Mouse (Mus musculus): Measurements from ENCODE around the gene Lpcat2. TPM values are rescaled to one million over a fixed set of nuclear protein-coding genes. Genes with fewer than 3 reads are reported as not detected.

Lpcat2 gene
- polyA plus RNA-seq, 1 experiment: 14.2 TPM

GRCm38 (mm10) chr8:92895053-92895452, 39.9 kb downstream of the Lpcat2 start:
- Histone ChIP-seq H3K4me3 (ENCODE audit: control insufficient read depth, insufficient read depth, low read length) (no peak overlapping the region), H3K27me3 (ENCODE audit: control insufficient read depth, insufficient read depth, low read length) (no peaks in the 10 kb centered on the region), H3K4me1 (replicated peaks; ENCODE audit: control insufficient read depth, insufficient read depth, low read length) (no peaks in the 10 kb centered on the region), H3K27ac (ENCODE audit: control insufficient read depth, insufficient read depth, low read length) (no peak overlapping the region), H3K36me3 (ENCODE audit: control insufficient read depth, insufficient read depth, low read length) (no peaks in the 10 kb centered on the region)
- 93% methylated on average over 7 of the region's 7 CpGs for WGBS
- no peak for DNase-seq
- TF ChIP-seq POLR2A (IDR thresholded peaks at IDR 0.05; ENCODE audit: control insufficient read depth, extremely low read depth, insufficient read depth, low read length, poor library complexity) (no peak), CTCF (IDR thresholded peaks at IDR 0.05; ENCODE audit: borderline replicate concordance, control insufficient read depth, extremely low read depth, insufficient read depth, low read length, poor library complexity) (no peak)

- 95% methylated on average over 1 of the region's 1 CpGs for WGBS
- Histone ChIP-seq H3K4me1 (replicated peaks; ENCODE audit: control insufficient read depth, insufficient read depth, low read length) (no peaks in the 10 kb centered on the region), H3K27ac (ENCODE audit: control insufficient read depth, insufficient read depth, low read length) (no peak overlapping the region), H3K36me3 (ENCODE audit: control insufficient read depth, insufficient read depth, low read length) (no peaks in the 10 kb centered on the region), H3K4me3 (ENCODE audit: control insufficient read depth, insufficient read depth, low read length) (no peak overlapping the region), H3K27me3 (ENCODE audit: control insufficient read depth, insufficient read depth, low read length) (no peaks in the 10 kb centered on the region)
- no peak for DNase-seq
- TF ChIP-seq CTCF (IDR thresholded peaks at IDR 0.05; ENCODE audit: borderline replicate concordance, control insufficient read depth, extremely low read depth, insufficient read depth, low read length, poor library complexity): no peak
- no peak for TF ChIP-seq POLR2A (IDR thresholded peaks at IDR 0.05; ENCODE audit: control insufficient read depth, extremely low read depth, insufficient read depth, low read length, poor library complexity)
Measured at GRCm38 (mm10) chr8:92896056-92896455, 40.9 kb downstream of the Lpcat2 start.

GRCm38 (mm10) chr8:92896611-92897010, 41.5 kb downstream of the Lpcat2 start:
- H3K4me3 ChIP-seq (ENCODE audit: control insufficient read depth, insufficient read depth, low read length): no peak overlapping the region
- WGBS: 89% methylated on average over 5 of the region's 5 CpGs
- H3K27ac ChIP-seq (ENCODE audit: control insufficient read depth, insufficient read depth, low read length): no peak overlapping the region
- H3K36me3 ChIP-seq (ENCODE audit: control insufficient read depth, insufficient read depth, low read length): no peaks in the 10 kb centered on the region
- H3K27me3 ChIP-seq (ENCODE audit: control insufficient read depth, insufficient read depth, low read length): no peaks in the 10 kb centered on the region
- DNase-seq: no peak
- no peaks in the 10 kb centered on the region for H3K4me1 ChIP-seq (replicated peaks; ENCODE audit: control insufficient read depth, insufficient read depth, low read length)
- TF ChIP-seq CTCF (IDR thresholded peaks at IDR 0.05; ENCODE audit: borderline replicate concordance, control insufficient read depth, extremely low read depth, insufficient read depth, low read length, poor library complexity) (no peak), POLR2A (IDR thresholded peaks at IDR 0.05; ENCODE audit: control insufficient read depth, extremely low read depth, insufficient read depth, low read length, poor library complexity) (no peak)

GRCm38 (mm10) chr8:92897794-92898193, 42.7 kb downstream of the Lpcat2 start:
- TF ChIP-seq CTCF (IDR thresholded peaks at IDR 0.05; ENCODE audit: borderline replicate concordance, control insufficient read depth, extremely low read depth, insufficient read depth, low read length, poor library complexity) (no peak), POLR2A (IDR thresholded peaks at IDR 0.05; ENCODE audit: control insufficient read depth, extremely low read depth, insufficient read depth, low read length, poor library complexity) (no peak)
- WGBS: 38% methylated on average over 4 of the region's 4 CpGs
- no peak overlapping the region for H3K27ac ChIP-seq (ENCODE audit: control insufficient read depth, insufficient read depth, low read length)
- no peaks in the 10 kb centered on the region for H3K4me1 ChIP-seq (replicated peaks; ENCODE audit: control insufficient read depth, insufficient read depth, low read length)
- no peaks in the 10 kb centered on the region for H3K36me3 ChIP-seq (ENCODE audit: control insufficient read depth, insufficient read depth, low read length)
- H3K4me3 ChIP-seq (ENCODE audit: control insufficient read depth, insufficient read depth, low read length): no peak overlapping the region
- no peaks in the 10 kb centered on the region for H3K27me3 ChIP-seq (ENCODE audit: control insufficient read depth, insufficient read depth, low read length)
- DNase-seq: no peak

GRCm38 (mm10) chr8:92899590-92899989, 44.5 kb downstream of the Lpcat2 start:
- H3K4me1 ChIP-seq (replicated peaks; ENCODE audit: control insufficient read depth, insufficient read depth, low read length): no peaks in the 10 kb centered on the region
- no peak overlapping the region for H3K4me3 ChIP-seq (ENCODE audit: control insufficient read depth, insufficient read depth, low read length)
- no peaks in the 10 kb centered on the region for H3K36me3 ChIP-seq (ENCODE audit: control insufficient read depth, insufficient read depth, low read length)
- TF ChIP-seq CTCF (IDR thresholded peaks at IDR 0.05; ENCODE audit: borderline replicate concordance, control insufficient read depth, extremely low read depth, insufficient read depth, low read length, poor library complexity) (no peak), POLR2A (IDR thresholded peaks at IDR 0.05; ENCODE audit: control insufficient read depth, extremely low read depth, insufficient read depth, low read length, poor library complexity) (no peak)
- 93% methylated on average over 9 of the region's 9 CpGs for WGBS
- DNase-seq: no peak
- H3K27ac ChIP-seq (ENCODE audit: control insufficient read depth, insufficient read depth, low read length): no peak overlapping the region
- H3K27me3 ChIP-seq (ENCODE audit: control insufficient read depth, insufficient read depth, low read length): no peaks in the 10 kb centered on the region

GRCm38 (mm10) chr8:92901107-92901506, 46.0 kb downstream of the Lpcat2 start, which contains the start of gene Capns2:
Gene Capns2, plus strand, starts transcription at chr8:92901407.
- TF ChIP-seq CTCF (IDR thresholded peaks at IDR 0.05; ENCODE audit: borderline replicate concordance, control insufficient read depth, extremely low read depth, insufficient read depth, low read length, poor library complexity) (no peak), POLR2A (IDR thresholded peaks at IDR 0.05; ENCODE audit: control insufficient read depth, extremely low read depth, insufficient read depth, low read length, poor library complexity) (no peak)
- DNase-seq: no peak
- no peak within 1 kb of the TSS for H3K4me3 ChIP-seq (ENCODE audit: control insufficient read depth, insufficient read depth, low read length)
- H3K36me3 ChIP-seq (ENCODE audit: control insufficient read depth, insufficient read depth, low read length): no peaks in the 10 kb centered on the region
- 96% methylated on average over 5 of the region's 5 CpGs for WGBS
- no peak within 1 kb of the TSS for H3K27ac ChIP-seq (ENCODE audit: control insufficient read depth, insufficient read depth, low read length)
- no peaks in the 10 kb centered on the region for H3K4me1 ChIP-seq (replicated peaks; ENCODE audit: control insufficient read depth, insufficient read depth, low read length)
- H3K27me3 ChIP-seq (ENCODE audit: control insufficient read depth, insufficient read depth, low read length): no peaks in the 10 kb centered on the region

GRCm38 (mm10) chr8:92902981-92903380, 47.8 kb downstream of the Lpcat2 start:
- Histone ChIP-seq H3K36me3 (ENCODE audit: control insufficient read depth, insufficient read depth, low read length) (no peaks in the 10 kb centered on the region), H3K4me3 (ENCODE audit: control insufficient read depth, insufficient read depth, low read length) (no peak overlapping the region), H3K27ac (ENCODE audit: control insufficient read depth, insufficient read depth, low read length) (no peak overlapping the region), H3K27me3 (ENCODE audit: control insufficient read depth, insufficient read depth, low read length) (no peaks in the 10 kb centered on the region), H3K4me1 (replicated peaks; ENCODE audit: control insufficient read depth, insufficient read depth, low read length) (no peaks in the 10 kb centered on the region)
- 94% methylated on average over 2 of the region's 2 CpGs for WGBS
- TF ChIP-seq CTCF (IDR thresholded peaks at IDR 0.05; ENCODE audit: borderline replicate concordance, control insufficient read depth, extremely low read depth, insufficient read depth, low read length, poor library complexity) (no peak), POLR2A (IDR thresholded peaks at IDR 0.05; ENCODE audit: control insufficient read depth, extremely low read depth, insufficient read depth, low read length, poor library complexity) (no peak)
- DNase-seq: no peak

Measured in thymus, adult 2 months (tissue).